Mouse (Mus musculus) hindbrain, embryonic 11.5 days (tissue): ENCODE results near the gene Pan2. TPM values are rescaled to one million over a fixed set of nuclear protein-coding genes. Genes with fewer than 3 reads are reported as not detected.
"Not testable (repeated sequence)": the region's sequence is repeated elsewhere in the genome, so short reads cannot be mapped to it uniquely, and the experiment has no call there.

Experiments
- ATAC-seq: fragments of 200-750 bp; cut with Nextera tagmentation; 2 replicates; pipeline ENCODE4 v1.8.0; 2017; ENCODE audit warnings: mild to moderate bottlenecking, moderate TSS enrichment, moderate library complexity; ENCODE audit not compliant: low FRiP score
- DNase-seq: peaks from one replicate; pipeline ENCODE4 v3.0.0-alpha.2; 2015; ENCODE audit warnings: low spot score
- H3K27ac ChIP-seq: fragments of 300-500 bp; sonication (generic); 2 replicates; pipeline ENCODE4 v1.5.1; 2014; ENCODE audit warnings: mild to moderate bottlenecking, low read depth, low read length
- H3K27me3 ChIP-seq: fragments of 300-500 bp; sonication (generic); 2 replicates; pipeline ENCODE4 v1.6.1; 2014; ENCODE audit warnings: mild to moderate bottlenecking, low read length, moderate library complexity, mixed read lengths; ENCODE audit not compliant: control insufficient read depth, insufficient read depth
- H3K36me3 ChIP-seq: fragments of 300-500 bp; sonication (generic); 2 replicates; pipeline ENCODE4 v1.6.1; 2014; ENCODE audit warnings: mild to moderate bottlenecking, low read length, moderate library complexity, mixed read lengths; ENCODE audit not compliant: control insufficient read depth, insufficient read depth
- H3K4me1 ChIP-seq: fragments of 300-500 bp; sonication (generic); replicated peaks from 2 replicates; pipeline ENCODE4 v1.6.1; 2014; ENCODE audit warnings: low read length, mixed read lengths; ENCODE audit not compliant: control insufficient read depth, insufficient read depth
- H3K4me2 ChIP-seq: fragments of 300-500 bp; sonication (generic); replicated peaks from 2 replicates; pipeline ENCODE4 v1.6.1; 2014; ENCODE audit warnings: mild to moderate bottlenecking, low read depth, low read length
- H3K4me3 ChIP-seq: fragments of 300-500 bp; sonication (generic); 2 replicates; pipeline ENCODE4 v1.5.1; 2014; ENCODE audit warnings: low read depth, low read length
- H3K9ac ChIP-seq: fragments of 300-500 bp; sonication (generic); 2 replicates; pipeline ENCODE4 v1.6.1; 2014; ENCODE audit warnings: low read depth, low read length
- H3K9me3 ChIP-seq: fragments of 300-500 bp; sonication (generic); 2 replicates; pipeline ENCODE4 v1.6.1; 2016; ENCODE audit warnings: low read length; ENCODE audit not compliant: control insufficient read depth
- WGBS: fragments of 180-500 bp; shearing (Covaris S2); extraction: QIAGEN DNeasy Blood & Tissue Kit; methylation state at CpG from one replicate; pipeline ENCODE4 v1.1.7; 2014; 5-methylcytosine and 5-hydroxymethylcytosine counted together
- polyA plus RNA-seq: library from polyadenylated mRNA; unstranded; fragments of >200 nt; fragmentation: Nextera tagmentation; extraction: Ambion mirVana; gene quantifications from 2 replicates; pipeline ENCODE4 v1.2.1, GENCODE M21; 2014

Gene Pan2
- polyA plus RNA-seq, 1 experiment from 2014 or later = 31.2 TPM

DNA sequence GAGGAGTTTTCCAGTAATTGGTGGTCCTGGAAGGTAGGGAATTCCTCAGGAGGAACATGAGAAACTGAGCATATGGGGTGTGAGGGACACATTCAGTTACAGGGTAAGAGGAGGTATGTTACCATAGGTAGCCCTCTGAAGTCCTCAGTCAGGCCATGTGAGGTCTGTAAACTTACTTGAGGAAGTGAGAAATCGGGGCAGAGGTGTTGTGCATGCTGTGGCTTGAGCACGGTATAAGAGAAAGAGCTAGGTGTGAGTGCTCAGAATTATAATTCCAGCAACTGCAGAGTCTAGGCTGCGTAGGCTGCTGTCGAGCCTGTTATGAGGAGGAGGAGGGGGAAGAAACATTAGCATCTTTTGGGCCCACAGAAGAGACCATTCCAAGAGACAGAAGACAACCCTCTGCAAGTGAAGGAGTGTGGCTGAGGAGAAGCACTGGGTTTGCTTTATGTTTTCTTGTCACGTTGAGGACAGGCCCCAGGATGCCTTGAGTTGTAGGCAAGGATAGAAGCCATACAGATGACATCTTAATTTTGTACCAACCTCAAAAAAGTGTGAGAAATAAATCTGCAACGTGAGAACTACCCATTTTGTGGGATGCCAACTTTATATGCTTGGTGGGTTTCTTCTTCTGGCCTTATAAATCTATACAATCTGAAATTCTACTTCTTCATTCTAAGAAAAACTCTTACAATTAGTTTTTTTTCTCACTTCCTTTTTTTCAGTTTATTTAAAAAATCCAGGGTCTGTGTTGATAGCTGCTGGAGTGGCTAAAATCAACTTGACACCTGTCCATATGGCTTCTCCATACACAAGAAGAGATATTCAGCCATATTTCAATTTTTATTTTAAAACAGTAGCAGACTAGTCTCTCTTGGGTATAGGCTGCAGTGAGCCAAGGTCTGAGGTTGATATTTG is 39.5 kb upstream of the Pan2 start:
- no peak overlapping the region for H3K27ac ChIP-seq
- no peak overlapping the region for H3K4me3 ChIP-seq
- no peaks in the 10 kb centered on the region for H3K36me3 ChIP-seq
- H3K4me2 ChIP-seq = no peak overlapping the region
- ATAC-seq (no peak), DNase-seq (no peak)
- no peak overlapping the region for H3K9ac ChIP-seq
- H3K27me3 ChIP-seq = no peaks in the 10 kb centered on the region
- WGBS = 84% methylated on average over 6 of the region's 6 CpGs
- no peaks in the 10 kb centered on the region for H3K4me1 ChIP-seq
- no peaks in the 10 kb centered on the region for H3K9me3 ChIP-seq

DNA sequence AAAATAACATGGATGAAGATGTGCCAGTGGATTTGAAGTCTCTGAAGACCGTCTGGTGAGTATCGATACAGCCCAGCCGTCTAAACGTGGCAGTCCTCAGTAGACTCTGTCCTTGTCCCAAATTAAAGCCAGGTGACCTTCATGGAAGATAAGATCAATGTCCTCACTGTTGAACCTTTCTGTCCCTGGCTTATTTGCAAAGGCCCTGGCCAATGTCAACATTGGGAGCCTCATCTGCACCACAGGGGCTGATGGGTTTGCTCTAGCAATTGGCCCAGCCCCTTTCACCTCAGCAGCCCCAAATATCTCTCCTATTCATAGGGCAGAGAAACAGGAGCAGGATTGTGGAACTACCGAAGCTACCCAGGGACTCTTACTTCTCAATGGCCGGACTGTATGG is 34.8 kb upstream of the Pan2 start, which contains the start of gene Apof:
TSS of gene Apof (plus strand) at position 301 of the 400 bp plus-strand sequence.
- no peak within 1 kb of the TSS for H3K4me2 ChIP-seq
- DNase-seq (no peak), ATAC-seq (no peak)
- no peak within 1 kb of the TSS for H3K4me3 ChIP-seq
- H3K27ac ChIP-seq = no peak within 1 kb of the TSS
- H3K9me3 ChIP-seq = no peaks in the 10 kb centered on the region
- no peaks in the 10 kb centered on the region for H3K4me1 ChIP-seq
- H3K9ac ChIP-seq = no peak within 1 kb of the TSS
- H3K36me3 ChIP-seq = no peaks in the 10 kb centered on the region
- H3K27me3 ChIP-seq = no peaks in the 10 kb centered on the region
- WGBS = 71% methylated on average over 6 of the region's 6 CpGs

DNA sequence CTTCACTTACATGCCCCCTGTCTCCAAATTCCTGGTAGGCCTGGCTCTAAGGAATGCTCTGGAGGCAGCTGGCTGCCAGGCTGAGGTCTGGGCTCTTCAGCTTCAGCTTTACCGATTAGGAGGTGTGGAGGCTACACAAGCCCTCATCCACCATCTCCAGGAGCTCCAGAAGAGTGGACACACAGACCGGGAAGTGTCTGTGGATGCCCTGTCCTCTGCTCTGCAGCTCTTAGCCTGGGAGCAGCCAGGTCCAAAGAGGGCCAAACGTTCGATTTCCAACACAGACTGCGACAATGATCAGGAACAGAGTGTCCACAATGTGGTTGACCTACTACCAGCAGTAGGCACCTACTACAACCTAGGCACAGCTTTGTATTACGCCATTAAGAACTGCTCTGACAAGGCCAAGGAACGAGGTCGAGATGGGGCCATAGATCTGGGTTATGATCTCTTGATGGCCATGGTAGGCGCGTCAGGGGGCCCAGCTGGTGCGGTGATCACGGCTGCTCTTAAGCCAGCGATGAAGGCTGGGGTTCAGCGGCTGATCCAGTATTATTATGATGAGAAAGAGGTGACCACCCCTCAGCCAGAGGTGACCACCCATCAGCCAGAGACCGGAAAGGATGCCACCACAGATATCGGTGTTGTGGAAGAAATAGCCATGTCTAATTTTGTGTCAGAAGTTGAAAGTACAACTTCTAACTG is 33.8 kb upstream of the Pan2 start:
- H3K4me1 ChIP-seq = no peaks in the 10 kb centered on the region
- no peak for ATAC-seq
- H3K9ac ChIP-seq = no peak overlapping the region; the same call in 1 of the 2 replicates
- no peaks in the 10 kb centered on the region for H3K9me3 ChIP-seq
- no peak for DNase-seq
- H3K4me2 ChIP-seq = no peak overlapping the region
- H3K36me3 ChIP-seq = no peaks in the 10 kb centered on the region
- no peaks in the 10 kb centered on the region for H3K27me3 ChIP-seq
- WGBS = 90% methylated on average over 16 of the region's 16 CpGs
- H3K27ac ChIP-seq = no peak overlapping the region
- no peak overlapping the region; the same call in 1 of the 2 replicates for H3K4me3 ChIP-seq

DNA sequence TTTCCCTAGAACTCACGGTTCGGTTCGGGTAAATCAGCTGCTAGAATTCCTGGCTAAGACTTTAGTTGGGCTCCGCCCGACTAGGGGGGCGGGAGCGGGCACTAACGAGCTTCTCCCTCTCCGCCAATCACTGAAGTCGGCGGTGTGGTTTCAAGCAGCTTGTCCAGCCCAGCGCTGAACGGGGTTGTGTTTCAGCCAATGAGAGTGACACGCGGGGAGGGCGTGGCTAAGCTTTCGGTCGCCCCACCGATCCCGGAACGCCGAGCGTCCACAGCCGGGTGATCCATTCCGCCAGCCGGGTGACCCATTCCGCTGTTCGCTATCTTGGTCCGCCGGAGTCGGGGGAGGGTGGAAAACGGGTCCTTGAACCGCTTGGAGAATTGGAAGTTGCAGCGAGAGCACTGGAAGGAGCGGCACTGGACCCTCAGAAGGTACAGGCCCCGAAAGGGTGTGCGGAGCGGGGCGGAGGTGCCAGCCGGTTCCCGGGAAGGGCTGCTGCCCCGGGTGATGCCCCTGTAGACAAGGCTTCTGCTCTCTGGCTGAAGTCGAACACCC is 32.8 kb upstream of the Pan2 start, which contains the start of gene Stat2:
TSS of gene Stat2 (plus strand) at position 273 of the 555 bp plus-strand sequence.
- Histone ChIP-seq H3K4me3 (peak within 1 kb of the TSS; percentile 78), H3K4me1 (no peaks in the 10 kb centered on the region), H3K9me3 (no peaks in the 10 kb centered on the region), H3K36me3 (no peaks in the 10 kb centered on the region), H3K27ac (peak within 1 kb of the TSS; percentile 77), H3K27me3 (no peaks in the 10 kb centered on the region), H3K9ac (peak within 1 kb of the TSS; percentile 92), H3K4me2 (peak within 1 kb of the TSS; percentile 63)
- ATAC-seq (peak; percentile 99), DNase-seq (peak; percentile 96)
- WGBS = under 1% methylated on average over 42 of the region's 43 CpGs

DNA sequence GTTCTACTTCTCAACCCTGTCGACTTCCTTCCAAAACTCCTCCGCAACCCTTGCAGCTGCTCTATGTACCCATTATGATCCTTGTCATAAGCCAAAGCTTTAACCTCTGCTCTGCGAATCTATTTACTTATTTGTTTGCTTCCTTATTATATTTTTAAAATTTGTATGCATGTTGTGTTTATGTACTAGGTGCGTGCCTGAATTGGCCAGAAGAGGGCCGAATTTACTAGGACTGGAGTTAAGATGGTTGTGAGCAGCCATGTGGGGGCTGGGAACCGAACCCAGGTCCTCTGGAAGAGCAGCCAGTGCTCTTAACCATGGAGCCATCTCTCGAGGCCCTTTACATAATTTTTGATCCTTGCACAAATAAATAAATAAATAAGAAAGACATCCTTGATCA is 32.3 kb upstream of the Pan2 start:
- DNase-seq = no peak
- no peaks in the 10 kb centered on the region for H3K27me3 ChIP-seq
- H3K36me3 ChIP-seq = no peaks in the 10 kb centered on the region
- H3K4me2 ChIP-seq = peak overlapping the region; percentile 63
- no peaks in the 10 kb centered on the region for H3K4me1 ChIP-seq
- H3K9me3 ChIP-seq = no peaks in the 10 kb centered on the region
- H3K4me3 ChIP-seq = peak overlapping the region; percentile 78
- 43% methylated on average over 7 of the region's 7 CpGs for WGBS
- H3K9ac ChIP-seq = peak overlapping the region; percentile 92
- no peak for ATAC-seq
- H3K27ac ChIP-seq = peak overlapping the region; percentile 77

DNA sequence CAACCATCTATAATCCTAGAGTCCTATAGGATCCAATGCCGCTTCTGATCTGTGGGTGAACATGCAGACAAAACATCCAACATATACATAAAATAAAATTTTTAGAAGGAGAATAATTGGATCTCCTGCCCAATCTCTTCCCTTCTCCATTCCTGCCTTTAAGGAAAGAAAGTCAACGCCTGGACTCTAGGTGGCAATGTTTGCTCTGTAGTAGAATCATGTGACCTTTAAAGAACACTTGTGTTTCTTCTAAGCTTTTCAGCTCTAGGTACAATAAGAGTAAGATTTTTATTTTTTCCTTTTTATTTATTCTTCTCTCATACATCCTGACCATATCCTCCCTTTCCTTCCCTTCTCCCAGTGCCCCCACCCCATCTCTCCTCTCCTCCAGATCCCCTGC is 31.3 kb upstream of the Pan2 start:
- H3K4me3 ChIP-seq = no peak overlapping the region
- H3K9ac ChIP-seq = no peak overlapping the region
- H3K4me1 ChIP-seq = no peaks in the 10 kb centered on the region
- no peak overlapping the region for H3K27ac ChIP-seq
- no peak for DNase-seq
- no peaks in the 10 kb centered on the region for H3K27me3 ChIP-seq
- 0 out of 2 replicates have a peak, but pooled peaks cover 2% of the 10 kb centered on the region for H3K36me3 ChIP-seq
- WGBS = 61% methylated on average over 2 of the region's 2 CpGs
- no peak overlapping the region for H3K4me2 ChIP-seq
- ATAC-seq = no peak
- H3K9me3 ChIP-seq = no peaks in the 10 kb centered on the region

DNA sequence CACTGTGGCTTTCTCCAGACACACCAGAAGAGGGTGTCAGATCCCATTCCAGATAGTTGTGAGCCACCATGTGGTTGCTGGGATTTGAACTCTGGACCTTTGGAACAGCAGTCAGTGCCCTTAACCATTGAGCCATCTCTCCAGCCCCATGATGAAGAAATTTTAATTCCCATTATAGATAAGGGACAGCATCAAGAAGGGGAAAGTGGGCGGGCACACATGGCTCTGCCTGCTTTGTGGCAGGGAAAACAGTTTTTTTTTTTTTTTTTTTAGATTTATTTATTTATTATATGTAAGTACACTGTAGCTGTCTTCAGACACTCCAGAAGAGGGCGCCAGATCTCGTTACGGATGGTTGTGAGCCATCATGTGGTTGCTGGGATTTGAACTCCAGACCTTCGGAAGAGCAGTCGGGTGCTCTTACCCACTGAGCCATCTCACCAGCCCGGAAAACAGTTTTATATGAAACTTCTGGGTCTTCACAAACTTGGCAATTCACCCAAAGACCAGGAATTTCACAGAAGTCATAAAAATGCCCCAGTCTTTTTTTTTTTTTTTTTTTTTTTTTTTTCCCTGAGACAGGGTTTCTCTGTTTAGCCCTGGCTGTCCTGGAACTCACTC is 30.2 kb upstream of the Pan2 start:
- not testable (repeated sequence) for H3K9me3 ChIP-seq, H3K4me2 ChIP-seq, DNase-seq, H3K36me3 ChIP-seq, H3K27ac ChIP-seq, ATAC-seq, H3K27me3 ChIP-seq, H3K9ac ChIP-seq, H3K4me1 ChIP-seq, H3K4me3 ChIP-seq
- 92% methylated on average over 4 of the region's 7 CpGs for whole genome bisulfite sequencing

DNA sequence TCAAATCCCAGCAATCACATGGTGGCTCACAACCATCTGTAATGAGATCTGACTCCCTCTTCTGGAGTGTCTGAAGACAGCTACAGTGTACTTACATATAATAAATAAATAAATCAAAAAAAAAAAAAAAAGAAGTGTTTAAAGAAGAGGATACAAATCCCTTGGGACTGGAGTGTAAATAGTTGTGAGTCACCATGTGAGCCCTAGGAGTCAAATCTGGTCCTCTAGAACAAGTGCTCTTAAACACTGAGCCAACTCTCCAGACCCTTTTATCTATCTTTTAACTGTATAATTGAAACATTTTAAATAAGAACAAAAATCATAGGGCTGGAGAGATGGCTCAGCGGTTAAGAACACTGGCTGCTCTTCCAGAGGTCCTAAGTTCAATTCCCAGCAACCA is 27.8 kb upstream of the Pan2 start:
- not testable (repeated sequence) for ATAC-seq, DNase-seq, H3K36me3 ChIP-seq, H3K27ac ChIP-seq, H3K9ac ChIP-seq, H3K4me1 ChIP-seq, H3K27me3 ChIP-seq, H3K4me2 ChIP-seq, H3K9me3 ChIP-seq, H3K4me3 ChIP-seq
- 93% methylated on average over 1 of the region's 1 CpGs for WGBS
